Mouse (Mus musculus): ENCODE measurements around the gene Isy1. TPM values are rescaled to one million over a fixed set of nuclear protein-coding genes. Genes with fewer than 3 reads are reported as not detected.

Isy1 gene
- total and polyA plus RNA-seq, 3 experiments, result 43.8 to 140 (median 77.4) TPM

DNA sequence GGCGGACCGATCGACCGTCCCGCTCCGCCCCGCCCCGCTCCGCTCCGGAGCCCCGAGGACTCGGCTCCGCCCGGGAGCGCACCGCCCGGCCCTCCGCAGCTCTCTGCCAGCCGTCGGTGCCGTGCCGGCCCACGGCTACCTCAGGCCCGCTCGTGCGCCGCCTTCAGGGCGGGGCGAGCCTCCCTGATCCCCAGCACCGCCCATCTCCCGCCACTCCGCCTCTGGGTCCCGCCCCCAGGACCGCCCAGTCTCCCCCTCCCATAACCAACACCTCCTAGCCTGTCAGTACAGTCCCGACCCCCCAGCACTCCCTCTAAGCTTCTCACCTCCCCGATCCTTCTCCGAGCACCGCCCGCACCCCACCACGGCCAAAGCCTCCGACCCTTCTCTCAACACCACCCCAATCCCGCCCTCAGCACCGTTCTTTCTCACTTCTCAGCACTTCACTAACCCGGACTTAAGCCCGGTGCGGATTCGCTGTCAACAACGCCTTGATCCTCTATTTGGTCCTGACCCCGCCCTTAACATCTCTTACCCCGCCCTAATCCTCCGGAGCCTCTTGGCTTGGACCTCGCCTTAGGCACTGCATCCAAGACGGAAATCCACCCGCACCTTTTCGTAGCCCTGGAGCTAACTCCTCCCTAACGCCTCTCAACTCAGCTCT lies 26.8 kb downstream of the Isy1 start, which contains the start of gene Rab43:
Gene Rab43 (minus strand): TSS at position 490 of the 664 bp plus-strand sequence.
- H3K27ac ChIP-seq (ENCODE audit: insufficient read depth, low read depth), result peak within 1 kb of the TSS; percentile 93
- no peak for TF ChIP-seq MEF2A (IDR thresholded peaks at IDR 0.05; ENCODE audit: borderline replicate concordance, low read depth, low read length)
- TF ChIP-seq POLR2AphosphoS2 (IDR thresholded peaks at IDR 0.05; ENCODE audit: low read depth, low read length), result no peak
- no peak for TF ChIP-seq ZKSCAN1 (IDR thresholded peaks at IDR 0.05; ENCODE audit: borderline replicate concordance, low read depth, low read length)
- no peak for TF ChIP-seq CTCF (conservative IDR thresholded peaks at IDR 0.05 in 1 of 2, IDR thresholded peaks at IDR 0.05 in 1 of 2; ENCODE audit: low read depth in 2 of 2, low read length in 2 of 2)
- TF ChIP-seq JUN (IDR thresholded peaks at IDR 0.05; ENCODE audit: insufficient read depth, low read depth, low read length), result no peak
- TF ChIP-seq MAX (IDR thresholded peaks at IDR 0.05; ENCODE audit: low read length), result no peak
- TF ChIP-seq MYC (IDR thresholded peaks at IDR 0.05; ENCODE audit: low read depth, low read length), result no peak
- TF ChIP-seq GABPA (IDR thresholded peaks at IDR 0.05; ENCODE audit: insufficient replicate concordance, low read depth, low read length), result no peak
- TF ChIP-seq JUND (conservative IDR thresholded peaks at IDR 0.05; ENCODE audit: low read depth, low read length), result no peak
- no peak for TF ChIP-seq E2F4 (IDR thresholded peaks at IDR 0.05; ENCODE audit: insufficient replicate concordance, low read depth, low read length)
- peak; percentile 61; the same call in 1 of the 2 replicates for TF ChIP-seq TCF12 (IDR thresholded peaks at IDR 0.05; ENCODE audit: low read depth, low read length)
- TF ChIP-seq POLR2A (IDR thresholded peaks at IDR 0.05; ENCODE audit: low read depth, low read length), result peak; percentile 84
- TF ChIP-seq ZMIZ1 (IDR thresholded peaks at IDR 0.05; ENCODE audit: low read depth, low read length), result peak; percentile 85
- TF ChIP-seq CHD1 (IDR thresholded peaks at IDR 0.05; ENCODE audit: low read depth, low read length), result no peak
- no peak for TF ChIP-seq MXI1 (IDR thresholded peaks at IDR 0.05; ENCODE audit: low read depth, low read length)
- TF ChIP-seq UBTF (IDR thresholded peaks at IDR 0.05; ENCODE audit: low read depth, low read length), result no peak; the same call in 1 of the 2 replicates
- TF ChIP-seq SIN3A (IDR thresholded peaks at IDR 0.05; ENCODE audit: low read length), result no peak
- TF ChIP-seq BHLHE40 (IDR thresholded peaks at IDR 0.05; ENCODE audit: low read depth, low read length), result peak; percentile 56
- no peak for TF ChIP-seq HCFC1 (IDR thresholded peaks at IDR 0.05; ENCODE audit: low read depth, low read length)
- no peak for TF ChIP-seq USF1 (IDR thresholded peaks at IDR 0.05; ENCODE audit: low read depth, low read length)
- 0 out of 2 replicates have a peak, but pooled peaks have one; percentile 12 for TF ChIP-seq TBP (conservative IDR thresholded peaks at IDR 0.05; ENCODE audit: low read depth, low read length)
- no peak for TF ChIP-seq ETS1 (conservative IDR thresholded peaks at IDR 0.05; ENCODE audit: low read depth, low read length)
- no peak for TF ChIP-seq ELF1 (IDR thresholded peaks at IDR 0.05; ENCODE audit: low read depth, low read length)
- no peak for TF ChIP-seq MAZ (IDR thresholded peaks at IDR 0.05; ENCODE audit: low read depth, low read length)
- TF ChIP-seq ZC3H11A (IDR thresholded peaks at IDR 0.05; ENCODE audit: low read depth, low read length), result no peak
- TF ChIP-seq ZNF384 (IDR thresholded peaks at IDR 0.05; ENCODE audit: low read depth, low read length), result no peak
- no peak; the same call in 1 of the 2 replicates for TF ChIP-seq NRF1 (IDR thresholded peaks at IDR 0.05; ENCODE audit: low read depth, low read length)
- no peak for TF ChIP-seq PAX5 (IDR thresholded peaks at IDR 0.05; ENCODE audit: low read length)
- TF ChIP-seq EP300 (IDR thresholded peaks at IDR 0.05; ENCODE audit: low read length), result no peak
- TF ChIP-seq RAD21 (IDR thresholded peaks at IDR 0.05; ENCODE audit: low read depth, low read length), result no peak
- no peak for TF ChIP-seq MAFK (IDR thresholded peaks at IDR 0.05; ENCODE audit: insufficient replicate concordance, low read length)
- no peak for TF ChIP-seq SMC3 (IDR thresholded peaks at IDR 0.05; ENCODE audit: low read depth, low read length)
- no peak for TF ChIP-seq KAT2A (IDR thresholded peaks at IDR 0.05; ENCODE audit: insufficient replicate concordance, low read length)
- peak; percentile 60; the same call in 1 of the 2 replicates for TF ChIP-seq NELFE (IDR thresholded peaks at IDR 0.05; ENCODE audit: low read depth, low read length)
- no peak for TF ChIP-seq CHD2 (IDR thresholded peaks at IDR 0.05; ENCODE audit: low read length)
- no peak for TF ChIP-seq IRF4 (IDR thresholded peaks at IDR 0.05; ENCODE audit: low read depth, low read length)
- TF ChIP-seq USF2 (conservative IDR thresholded peaks at IDR 0.05; ENCODE audit: low read depth, low read length), result no peak
- no peak for TF ChIP-seq RCOR1 (conservative IDR thresholded peaks at IDR 0.05; ENCODE audit: low read depth, low read length)
- H3K79me2 ChIP-seq (replicated peaks; ENCODE audit: control insufficient read depth, extremely low read depth, insufficient read depth, poor library complexity, severe bottlenecking), result peaks cover 32% of the 10 kb centered on the region
- peaks cover 19 to 49% of the 10 kb centered on the region in 2 experiments for H3K36me3 ChIP-seq (replicated peaks in 1 of 2; ENCODE audit: control insufficient read depth in 1 of 2, insufficient read depth in 1 of 2, low read length in 1 of 2)
- H3K4me1 ChIP-seq (ENCODE audit: control insufficient read depth in 1 of 2, insufficient read depth in 2 of 2), result peaks cover 10 to 49% of the 10 kb centered on the region in 2 experiments; a peak in 3 of 4 replicates
- in situ Hi-C loops (cut with MboI; ENCODE audit: low pct_ligation_motif_present, low pct_unique_long_range_greater_than_20kb, low sequenced_read_pairs), result no loop called here
- peak within 1 kb of the TSS; percentile 87 for H3K9ac ChIP-seq (ENCODE audit: insufficient read depth, low read depth)
- DNase-seq (ENCODE audit: extremely low read depth), result peak; percentile 70
- H3K4me3 ChIP-seq (replicated peaks in 1 of 3; ENCODE audit: low read depth in 2 of 3, low read length in 2 of 3, poor library complexity in 1 of 3), result peak within 1 kb of the TSS; percentile 75 to 94 (median 78)
- peak within 1 kb of the TSS; percentile 85; the same call in 1 of the 2 replicates for H3K4me2 ChIP-seq (ENCODE audit: insufficient read depth, low read depth, poor library complexity, severe bottlenecking)
- dilution Hi-C loops (cut with MboI; ENCODE audit: extremely low pct_ligation_motif_present, extremely low pct_unique_long_range_greater_than_20kb, low sequenced_read_pairs), result no loop called here
- H3K27me3 ChIP-seq (replicated peaks), result no peaks in the 10 kb centered on the region
- H3K9me3 ChIP-seq (replicated peaks; ENCODE audit: low read length), result no peaks in the 10 kb centered on the region

Measured in CH12.LX (cell line).